Mouse (Mus musculus) right cerebral cortex, postnatal 4 days (tissue): Measurements from ENCODE around the gene Tfap2b.
A peak's percentile ranks its signal among the peaks of the same experiment; 100 is the strongest.

Experiments
- DNase-seq: peaks from one replicate; pipeline ENCODE4 v3.0.0-alpha.2; 2022

Gene Tfap2b

GRCm38 (mm10) chr1:19208641-19209358, at the start of gene Tfap2b:
TSS of gene Tfap2b (plus strand) at chr1:19208914.
- no peak for DNase-seq

GRCm38 (mm10) chr1:19178742-19179397, 29.8 kb upstream of the Tfap2b start:
- DNase-seq = no peak

- DNase-seq = peak; percentile 72
These were observed 3.1 kb upstream of the Tfap2b start for GRCm38 (mm10) chr1:19205649-19206048.

- no peak for DNase-seq
These were observed 2.5 kb upstream of the Tfap2b start for GRCm38 (mm10) chr1:19206194-19206593.

GRCm38 (mm10) chr1:19207611-19208010, 1.1 kb upstream of the Tfap2b start:
- no peak for DNase-seq

GRCm38 (mm10) chr1:19209359-19209745, 638 bp downstream of the Tfap2b start:
- no peak for DNase-seq

- DNase-seq = no peak
These were observed 1.1 kb downstream of the Tfap2b start for GRCm38 (mm10) chr1:19209776-19210175.

- no peak for DNase-seq
These were observed 1.7 kb downstream of the Tfap2b start for GRCm38 (mm10) chr1:19210215-19211032.

- no peak for DNase-seq
These were observed 2.3 kb downstream of the Tfap2b start for GRCm38 (mm10) chr1:19211033-19211405.

- no peak for DNase-seq
These were observed 2.9 kb downstream of the Tfap2b start for GRCm38 (mm10) chr1:19211546-19212154.

- no peak for DNase-seq
These were observed 4.0 kb downstream of the Tfap2b start for GRCm38 (mm10) chr1:19212691-19213090.

GRCm38 (mm10) chr1:19213171-19213570, 4.5 kb downstream of the Tfap2b start:
- no peak for DNase-seq

GRCm38 (mm10) chr1:19213851-19214395, 5.2 kb downstream of the Tfap2b start:
- no peak for DNase-seq

GRCm38 (mm10) chr1:19217391-19217790, 8.7 kb downstream of the Tfap2b start:
- DNase-seq = no peak

- DNase-seq = no peak
These were observed 9.5 kb downstream of the Tfap2b start for GRCm38 (mm10) chr1:19218221-19218620.

- no peak for DNase-seq
These were observed 10.7 kb downstream of the Tfap2b start for GRCm38 (mm10) chr1:19219381-19219780.

GRCm38 (mm10) chr1:19220564-19220963, 11.8 kb downstream of the Tfap2b start:
- DNase-seq = no peak

- DNase-seq = no peak
These were observed 12.9 kb downstream of the Tfap2b start for GRCm38 (mm10) chr1:19221601-19222000.

GRCm38 (mm10) chr1:19226699-19227098, 18.0 kb downstream of the Tfap2b start:
- DNase-seq = no peak

GRCm38 (mm10) chr1:19230926-19231573, 22.3 kb downstream of the Tfap2b start:
- DNase-seq = no peak

- no peak for DNase-seq
These were observed 22.9 kb downstream of the Tfap2b start for GRCm38 (mm10) chr1:19231574-19232080.

GRCm38 (mm10) chr1:19232743-19233142, 24.0 kb downstream of the Tfap2b start:
- DNase-seq = no peak
